Mouse (Mus musculus) hindbrain, embryonic 16.5 days (tissue): ENCODE results near the gene Gm21663. TPM values are rescaled to one million over a fixed set of nuclear protein-coding genes. Genes with fewer than 3 reads are reported as not detected.

Experiments used
- ATAC-seq: fragments of 200-750 bp; cut with Nextera tagmentation; 2 replicates; pipeline ENCODE4 v1.8.0; 2017; ENCODE audit warnings: moderate TSS enrichment, moderate library complexity
- H3K27ac ChIP-seq: fragments of 300-500 bp; sonication (generic); 2 replicates; pipeline ENCODE4 v1.5.1; 2014; ENCODE audit warnings: low read depth, mild to moderate bottlenecking, control low read depth, low read length, moderate library complexity
- H3K27me3 ChIP-seq: fragments of 300-500 bp; sonication (generic); replicated peaks from 2 replicates; pipeline ENCODE4 v1.6.1; 2014; ENCODE audit warnings: low read length; ENCODE audit not compliant: control insufficient read depth, insufficient read depth
- H3K36me3 ChIP-seq: fragments of 300-500 bp; sonication (generic); 2 replicates; pipeline ENCODE4 v1.6.1; 2014; ENCODE audit warnings: mild to moderate bottlenecking, low read length, moderate library complexity, mixed read lengths; ENCODE audit not compliant: control insufficient read depth, insufficient read depth
- H3K4me1 ChIP-seq: fragments of 300-500 bp; sonication (generic); 2 replicates; pipeline ENCODE4 v1.6.1; 2014; ENCODE audit warnings: low read depth, low read length; ENCODE audit not compliant: control insufficient read depth, insufficient read depth
- H3K4me2 ChIP-seq: fragments of 300-500 bp; sonication (generic); 2 replicates; pipeline ENCODE4 v1.6.1; 2014; ENCODE audit warnings: mild to moderate bottlenecking, low read length, control low read depth, moderate library complexity
- H3K4me3 ChIP-seq: fragments of 300-500 bp; sonication (generic); 2 replicates; pipeline ENCODE4 v1.5.1; 2014; ENCODE audit warnings: mild to moderate bottlenecking, low read length, control low read depth, moderate library complexity
- H3K9ac ChIP-seq: fragments of 300-500 bp; sonication (generic); 2 replicates; pipeline ENCODE4 v1.6.1; 2014; ENCODE audit warnings: low read depth, mild to moderate bottlenecking, control low read depth, low read length, moderate library complexity
- H3K9me3 ChIP-seq: fragments of 300-500 bp; sonication (generic); 2 replicates; pipeline ENCODE4 v1.6.1; 2014; ENCODE audit warnings: mild to moderate bottlenecking, low read length, moderate library complexity; ENCODE audit not compliant: control insufficient read depth
- WGBS: fragments of 180-500 bp; shearing (Covaris S2); extraction: QIAGEN DNeasy Blood & Tissue Kit; methylation state at CpG from one replicate; pipeline ENCODE4 v1.1.7; 2014; 5-methylcytosine and 5-hydroxymethylcytosine counted together
- polyA plus RNA-seq: library from polyadenylated mRNA; unstranded; fragments of >200 nt; fragmentation: Nextera tagmentation; extraction: Ambion mirVana; gene quantifications from 2 replicates; pipeline ENCODE4 v1.2.1, GENCODE M21; 2015

The Gm21663 gene
- polyA plus RNA-seq, 1 experiment from 2014 or later: 0.11 TPM

DNA sequence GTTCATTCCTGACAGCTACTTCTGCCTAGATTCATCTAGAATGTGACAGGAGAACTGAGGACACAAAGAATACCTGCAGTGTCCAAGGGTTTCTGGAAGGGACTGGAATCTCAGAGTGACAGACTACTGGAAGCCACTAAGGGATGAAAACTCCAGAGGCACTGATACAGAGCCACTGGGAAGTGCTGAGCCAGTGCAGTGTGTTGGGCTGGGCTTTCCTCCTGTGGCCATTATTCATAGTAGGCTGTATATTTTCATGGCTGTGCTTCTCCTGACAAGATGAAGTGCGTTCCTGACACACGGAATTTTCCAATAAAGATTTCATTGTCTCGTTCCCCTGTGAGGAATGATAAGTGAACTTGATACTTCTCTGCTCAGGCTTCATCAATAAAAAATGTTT lies 55.5 kb downstream of the Gm21663 start:
- Histone ChIP-seq H3K27me3 (no peaks in the 10 kb centered on the region), H3K36me3 (no peaks in the 10 kb centered on the region), H3K4me1 (peaks cover 3% of the 10 kb centered on the region), H3K9ac (no peak overlapping the region), H3K9me3 (0 out of 2 replicates have a peak, but pooled peaks cover 3% of the 10 kb centered on the region), H3K4me3 (no peak overlapping the region), H3K27ac (no peak overlapping the region), H3K4me2 (no peak overlapping the region)
- ATAC-seq: 0 out of 2 replicates have a peak, but pooled peaks have one; percentile 30
- WGBS: 67% methylated on average over 3 of the region's 3 CpGs

Other genes with a start within 250 kb of the Gm21663 start
- 4.1 and 5.5 TPM in 2 replicates for gene Xrcc2, start 236.6 kb downstream of the Gm21663 start, polyA plus RNA-seq
- 46.3 and 55.1 TPM in 2 replicates for gene Actr3b, start 182.4 kb downstream of the Gm21663 start, polyA plus RNA-seq
- gene Gm21671, start 12.0 kb upstream of the Gm21663 start, polyA plus RNA-seq: 0.11 and 0.25 TPM in 2 replicates
- gene Gm21680, start 30.3 kb upstream of the Gm21663 start, polyA plus RNA-seq: 0.19 and 0.21 TPM in 2 replicates
- gene Gm21698, start 46.3 kb upstream of the Gm21663 start, polyA plus RNA-seq: 0.20 TPM in 1 of 2 replicates, not detected in the other
- gene Gm1979, start 62.4 kb upstream of the Gm21663 start, polyA plus RNA-seq: 0.18 and 0.41 TPM in 2 replicates
- 0.12 and 0.16 TPM in 2 replicates for gene Gm5862, start 80.5 kb upstream of the Gm21663 start, polyA plus RNA-seq
- gene Speer4a, start 97.2 kb upstream of the Gm21663 start, polyA plus RNA-seq: 0.25 and 0.39 TPM in 2 replicates
- gene Gm7347, start 116.2 kb upstream of the Gm21663 start, polyA plus RNA-seq: 0.22 and 0.23 TPM in 2 replicates
- not detected in 2 replicates for gene Gm10471, start 146.9 kb upstream of the Gm21663 start, polyA plus RNA-seq
- gene 5031410I06Rik, start 163.0 kb upstream of the Gm21663 start, polyA plus RNA-seq: 0.07 and 0.31 TPM in 2 replicates
- gene Gm10220, start 179.0 kb upstream of the Gm21663 start, polyA plus RNA-seq: 0.12 and 0.15 TPM in 2 replicates